Mouse (Mus musculus): ENCODE results near the gene Minos1.

Minos1 gene

GRCm38 (mm10) chr4:139130701-139131549 is at the start of gene Minos1:
Minos1 (minus strand) TSS chr4:139131113.
- peak; percentile 100 for DNase-seq (ENCODE audit: low spot score)

- DNase-seq (ENCODE audit: low spot score): peak; percentile 92
Measured at GRCm38 (mm10) chr4:139179731-139180625, 49.1 kb upstream of the Minos1 start.

DNA sequence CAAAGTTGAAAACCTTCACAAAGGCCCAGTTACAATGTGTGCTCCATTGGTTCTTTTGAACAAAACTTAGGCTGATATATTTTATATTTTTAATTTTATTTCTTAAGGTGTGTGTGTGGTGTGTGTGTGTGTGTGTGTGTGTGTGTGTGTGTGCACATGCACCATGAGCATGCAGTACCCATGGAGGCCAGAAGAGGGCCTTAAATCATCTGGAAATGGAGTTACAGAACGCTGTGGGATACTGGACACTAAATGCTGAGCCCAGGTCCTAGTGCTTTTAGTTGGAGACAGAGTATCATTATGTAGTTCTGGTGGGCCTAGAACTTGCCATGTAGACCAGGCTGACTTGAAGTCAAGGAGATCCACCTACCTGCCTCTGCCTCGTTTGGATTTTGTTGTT is 48.3 kb upstream of the Minos1 start:
- DNase-seq (ENCODE audit: low spot score): no peak

DNA sequence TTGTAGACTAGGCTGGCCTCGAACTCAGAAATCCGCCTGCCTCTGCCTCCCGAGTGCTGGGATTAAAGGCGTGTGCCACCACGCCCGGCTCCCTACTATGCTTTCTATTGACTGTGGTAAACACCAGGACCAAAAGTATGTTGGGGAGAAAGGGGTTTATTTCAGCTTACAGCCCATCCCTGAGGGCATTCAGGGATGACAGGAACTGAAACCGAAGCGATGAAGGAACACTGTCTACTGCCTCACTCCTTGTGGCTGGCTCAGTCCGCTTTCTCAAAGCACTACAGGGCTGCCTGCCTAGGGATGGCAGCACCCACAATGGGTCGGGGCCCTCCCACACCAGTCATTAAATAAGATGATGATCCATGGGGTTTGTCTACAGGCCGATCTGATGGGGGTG is 47.5 kb upstream of the Minos1 start:
- DNase-seq (ENCODE audit: low spot score): no peak

DNA sequence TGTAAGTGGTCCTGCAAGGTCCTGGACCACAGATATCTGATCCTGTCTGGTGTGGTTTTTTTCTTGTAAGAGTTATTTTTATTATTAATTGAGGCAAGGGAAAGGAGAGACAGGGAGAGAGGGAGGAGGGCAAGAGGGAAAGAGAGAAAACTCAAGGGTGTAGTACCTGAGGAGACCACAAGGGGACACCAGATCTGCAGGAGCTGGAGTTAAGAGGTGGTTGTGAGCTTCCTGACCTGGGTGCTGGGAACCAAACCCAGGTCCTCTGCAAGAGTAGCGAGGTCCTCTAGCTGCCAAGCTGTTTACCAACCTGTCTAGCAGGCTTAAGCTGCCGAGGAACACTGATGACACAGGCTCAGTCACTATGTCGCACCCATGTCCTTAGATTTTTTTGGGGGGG is 47.0 kb upstream of the Minos1 start:
- DNase-seq (ENCODE audit: low spot score): no peak

- DNase-seq (ENCODE audit: low spot score): no peak
Measured at GRCm38 (mm10) chr4:139176023-139176422, 45.1 kb upstream of the Minos1 start.

DNA sequence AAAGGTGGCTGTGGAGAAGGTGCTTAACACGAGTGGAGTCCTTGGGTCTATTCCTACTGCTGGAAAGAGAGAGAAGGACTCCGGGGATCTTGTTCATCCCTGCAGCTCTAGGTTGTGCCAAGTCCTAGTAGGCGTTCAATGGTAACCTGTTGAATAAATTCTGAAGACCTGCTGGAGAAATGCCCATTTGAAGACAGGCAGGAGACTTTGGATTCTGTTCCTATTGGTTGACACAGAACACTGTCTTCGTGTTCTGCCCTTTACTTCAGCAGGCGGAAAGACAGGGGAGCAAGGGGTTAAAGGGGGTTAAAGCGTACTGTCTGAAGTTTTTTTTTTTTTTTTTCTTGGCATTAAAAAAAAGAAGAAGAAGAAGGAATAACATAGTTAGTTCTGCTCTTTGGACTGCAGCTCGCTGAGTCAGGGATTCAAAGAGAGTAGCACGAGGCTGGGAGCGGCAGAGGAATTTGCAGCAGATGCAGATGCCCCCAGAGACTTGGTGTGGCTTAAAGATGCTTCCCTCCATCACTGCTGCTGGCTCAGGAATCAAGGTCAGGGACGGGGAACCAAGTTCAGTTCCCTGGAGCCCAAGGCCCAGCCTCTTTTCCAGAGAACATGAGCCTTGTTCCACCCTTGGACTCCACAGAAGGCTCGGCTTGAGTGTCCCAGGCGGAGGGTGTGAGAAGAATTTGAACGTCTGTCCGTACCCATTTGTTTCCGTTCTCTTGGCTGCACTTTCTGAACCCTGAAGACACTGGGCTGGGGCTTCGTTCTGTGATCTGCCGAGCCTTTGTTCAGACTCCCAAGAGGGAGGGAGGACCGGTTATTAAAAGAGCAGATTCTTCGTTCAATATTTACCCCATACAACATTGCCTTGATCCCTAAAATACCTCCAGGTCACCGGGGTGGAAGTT is 44.4 kb upstream of the Minos1 start:
- no peak for DNase-seq (ENCODE audit: low spot score)

DNA sequence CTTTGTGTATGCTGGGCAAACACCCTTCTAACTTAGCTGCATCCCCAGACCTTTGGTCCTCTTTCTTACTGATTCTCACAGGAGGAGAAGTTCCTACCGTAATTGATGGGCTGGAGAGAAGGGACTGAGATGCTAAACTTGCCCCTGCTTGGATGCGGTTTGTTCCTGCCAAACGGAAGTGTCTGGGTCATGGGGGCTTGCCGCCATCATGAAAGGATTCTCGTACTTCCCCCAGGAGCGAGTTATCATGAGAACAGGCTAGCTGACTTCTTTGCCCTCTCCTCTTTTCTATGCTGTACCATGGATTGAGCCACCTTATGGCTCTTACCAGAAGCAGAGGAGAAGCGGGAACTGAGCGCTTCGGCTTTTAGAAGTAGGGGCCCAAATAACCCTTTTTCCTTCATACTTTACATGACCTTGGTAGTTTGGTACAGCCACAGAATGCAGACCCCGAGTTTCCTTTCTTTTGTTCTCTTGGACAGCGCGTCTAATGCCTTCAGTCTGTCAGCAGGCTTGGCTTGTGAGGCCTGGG is 38.9 kb upstream of the Minos1 start:
- DNase-seq (ENCODE audit: low spot score): no peak

- no peak for DNase-seq (ENCODE audit: low spot score)
Measured at GRCm38 (mm10) chr4:139168985-139169747, 38.3 kb upstream of the Minos1 start.

GRCm38 (mm10) chr4:139167107-139167506 is 36.2 kb upstream of the Minos1 start:
- no peak for DNase-seq (ENCODE audit: low spot score)

- no peak for DNase-seq (ENCODE audit: low spot score)
Measured at GRCm38 (mm10) chr4:139166244-139166643, 35.3 kb upstream of the Minos1 start.

DNA sequence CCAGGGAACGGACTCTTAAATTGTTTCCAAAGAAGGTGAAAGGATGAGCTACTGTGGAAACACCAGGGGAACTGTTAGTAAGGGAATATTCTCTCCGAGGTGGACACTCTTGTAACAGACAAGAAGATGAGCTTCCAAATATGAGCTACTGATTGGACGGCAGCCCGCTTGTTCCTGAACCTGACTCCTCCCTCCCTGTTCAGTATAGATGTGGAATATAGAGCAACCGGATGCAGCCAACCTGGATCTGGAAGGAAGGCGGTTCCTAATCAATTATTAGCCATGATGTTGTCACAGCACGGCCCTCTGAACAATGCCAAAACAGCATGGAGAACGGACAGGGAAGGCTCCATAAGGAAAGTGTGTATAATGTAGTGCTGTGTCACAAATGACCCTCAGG is 34.3 kb upstream of the Minos1 start:
- no peak for DNase-seq (ENCODE audit: low spot score)

- no peak for DNase-seq (ENCODE audit: low spot score)
Measured at GRCm38 (mm10) chr4:139164082-139164481, 33.2 kb upstream of the Minos1 start.

GRCm38 (mm10) chr4:139161076-139161475 is 30.2 kb upstream of the Minos1 start:
- no peak for DNase-seq (ENCODE audit: low spot score)

GRCm38 (mm10) chr4:139158350-139158749 is 27.4 kb upstream of the Minos1 start:
- no peak for DNase-seq (ENCODE audit: low spot score)

DNA sequence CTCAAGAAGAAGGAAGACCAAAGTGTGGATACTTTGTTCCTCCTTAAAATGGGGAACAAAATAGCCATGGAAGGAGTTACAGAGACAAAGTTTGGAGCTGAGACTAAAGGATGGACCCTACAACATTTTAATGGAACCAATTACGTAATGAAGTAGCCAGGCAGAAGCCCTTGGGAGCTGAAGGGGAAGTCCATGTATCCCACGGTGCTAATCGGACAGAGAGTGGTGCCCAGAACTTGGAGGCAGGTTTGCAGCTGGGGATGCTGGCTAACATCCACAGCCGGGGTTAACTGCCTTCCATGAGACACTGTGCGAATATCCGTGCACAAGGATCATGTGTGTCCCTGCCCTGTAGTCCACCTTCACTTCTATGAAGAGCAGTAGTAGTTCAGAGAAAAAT is 25.6 kb upstream of the Minos1 start:
- no peak for DNase-seq (ENCODE audit: low spot score)

DNA sequence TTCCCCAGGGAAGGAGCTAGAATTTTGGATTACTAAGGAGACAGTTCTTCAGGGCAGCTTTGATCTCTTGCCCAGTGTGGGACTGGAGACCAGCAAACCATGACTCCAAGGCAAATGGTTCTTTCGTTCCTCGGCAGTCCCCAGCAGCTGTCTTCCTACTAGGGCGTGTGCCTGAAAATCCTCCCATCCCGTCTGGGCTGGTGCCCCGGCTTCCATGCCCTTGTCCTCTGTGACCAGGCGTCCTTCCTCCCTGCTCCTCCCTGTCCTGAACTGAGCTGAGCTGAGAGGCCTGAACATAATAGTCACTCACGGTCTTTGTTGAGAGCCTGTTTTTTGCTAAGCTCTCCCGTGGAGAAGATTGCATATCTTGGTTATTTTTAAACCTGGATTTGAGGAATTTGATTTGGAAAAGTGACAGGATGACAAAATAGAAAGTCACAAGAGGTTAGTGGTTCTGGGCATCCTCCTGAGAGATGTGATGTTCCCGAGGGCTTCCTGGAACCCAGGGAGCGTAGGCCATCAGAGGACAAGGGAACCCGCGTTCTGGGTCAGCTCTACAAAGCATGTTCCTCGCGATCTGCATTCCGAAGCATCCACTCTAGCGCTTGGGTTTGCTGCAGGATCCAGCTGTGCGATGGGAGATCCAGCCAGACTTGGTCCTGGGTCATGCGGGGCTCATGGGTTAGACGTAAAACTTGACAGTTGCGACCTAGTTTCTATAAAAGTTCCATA is 23.8 kb upstream of the Minos1 start:
- no peak for DNase-seq (ENCODE audit: low spot score)

GRCm38 (mm10) chr4:139151370-139151769 is 20.5 kb upstream of the Minos1 start:
- no peak for DNase-seq (ENCODE audit: low spot score)

DNA sequence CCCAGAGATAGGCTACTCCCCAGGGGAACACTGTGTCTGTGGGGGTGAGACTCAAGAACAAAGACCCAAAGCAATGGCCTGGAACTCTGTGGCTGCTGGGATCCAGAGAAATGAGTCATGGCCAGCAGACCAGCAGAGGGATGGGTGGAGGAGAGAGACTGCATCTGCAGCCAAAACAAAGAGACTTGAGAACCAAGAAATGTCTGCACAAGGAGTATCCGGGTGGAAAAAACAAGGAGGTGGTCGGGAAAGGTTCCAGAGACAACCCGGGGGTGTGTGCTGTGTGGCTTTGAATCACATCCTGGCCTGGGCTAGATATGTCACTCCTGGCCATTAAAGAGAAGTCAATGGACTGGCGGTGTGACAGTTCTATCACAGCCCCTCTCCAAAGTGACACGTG is 15.8 kb upstream of the Minos1 start:
- DNase-seq (ENCODE audit: low spot score): peak; percentile 76

GRCm38 (mm10) chr4:139145156-139145555 is 14.2 kb upstream of the Minos1 start:
- DNase-seq (ENCODE audit: low spot score): peak; percentile 32
